Mouse (Mus musculus) gastrocnemius, postnatal 4 days (tissue): Measurements from ENCODE around the gene Zfp282. TPM values are rescaled to one million over a fixed set of nuclear protein-coding genes. Genes with fewer than 3 reads are reported as not detected.
A peak's percentile ranks its signal among the peaks of the same experiment; 100 is the strongest.

Source experiments
- DNase-seq, 2 experiments: peaks; one replicate each; pipeline ENCODE4 v3.0.0; 2021 to 2022; ENCODE audit warnings: low spot score in 2 of 2, mixed read lengths in 2 of 2
- total RNA-seq, 2 experiments: library from RNA; stranded (reverse); gene quantifications; 2 replicates each; pipeline ENCODE4 v1.2.3; 2021

Zfp282 gene
- total RNA-seq, 2 experiments from 2014 or later: 14.2 to 15.2 TPM

GRCm38 (mm10) chr6:47888812-47889383 lies 11.9 kb downstream of the Zfp282 start:
- DNase-seq: no peak

- DNase-seq: no peak
These were observed 22.4 kb downstream of the Zfp282 start for GRCm38 (mm10) chr6:47899416-47899815.

GRCm38 (mm10) chr6:47903587-47903986 lies 26.6 kb downstream of the Zfp282 start:
- DNase-seq: no peak

GRCm38 (mm10) chr6:47904361-47904760 lies 27.4 kb downstream of the Zfp282 start:
- no peak for DNase-seq

GRCm38 (mm10) chr6:47904917-47905695 lies 28.1 kb downstream of the Zfp282 start:
- no peak for DNase-seq

- no peak for DNase-seq
These were observed 29.3 kb downstream of the Zfp282 start for GRCm38 (mm10) chr6:47906326-47906725.

- no peak for DNase-seq
These were observed 32.0 kb downstream of the Zfp282 start for GRCm38 (mm10) chr6:47909007-47909406.

GRCm38 (mm10) chr6:47911650-47912049 lies 34.6 kb downstream of the Zfp282 start:
- no peak for DNase-seq

- DNase-seq: no peak
These were observed 36.0 kb downstream of the Zfp282 start for GRCm38 (mm10) chr6:47912991-47913390.

- DNase-seq: no peak
These were observed 40.0 kb downstream of the Zfp282 start for GRCm38 (mm10) chr6:47917051-47917450.

GRCm38 (mm10) chr6:47918768-47919274 lies 41.8 kb downstream of the Zfp282 start:
- DNase-seq: no peak

- no peak for DNase-seq
These were observed 42.8 kb downstream of the Zfp282 start for GRCm38 (mm10) chr6:47919646-47920446.

GRCm38 (mm10) chr6:47920447-47921340 lies 43.7 kb downstream of the Zfp282 start, which contains the start of gene Zfp212:
Gene Zfp212, plus strand, starts transcription at chr6:47920476.
- DNase-seq: peak; percentile 59 to 85

GRCm38 (mm10) chr6:47942461-47942860 lies 65.5 kb downstream of the Zfp282 start:
- DNase-seq: no peak

GRCm38 (mm10) chr6:47943021-47943691 lies 66.2 kb downstream of the Zfp282 start:
- DNase-seq: peak; percentile 71 to 76

- no peak for DNase-seq
These were observed 66.7 kb downstream of the Zfp282 start for GRCm38 (mm10) chr6:47943721-47944120.

GRCm38 (mm10) chr6:47947388-47947787 lies 70.4 kb downstream of the Zfp282 start:
- DNase-seq: no peak

- peak; percentile 85 to 90 for DNase-seq
These were observed 76.3 kb downstream of the Zfp282 start, which contains the start of gene Zfp956 for GRCm38 (mm10) chr6:47953191-47953726. Gene Zfp956, plus strand, starts transcription at chr6:47953390.

- DNase-seq: no peak
These were observed 77.4 kb downstream of the Zfp282 start for GRCm38 (mm10) chr6:47954425-47954824.

- DNase-seq: no peak
These were observed 80.8 kb downstream of the Zfp282 start for GRCm38 (mm10) chr6:47957816-47958215.
